Mouse (Mus musculus): ENCODE measurements at regions not wholly inside any gene's neighbourhood (a gene's known extent, or its start where the extent isn't known, plus 50 kb on each side); places are given as distances from the start of the nearest gene placed in this dataset.

DNA sequence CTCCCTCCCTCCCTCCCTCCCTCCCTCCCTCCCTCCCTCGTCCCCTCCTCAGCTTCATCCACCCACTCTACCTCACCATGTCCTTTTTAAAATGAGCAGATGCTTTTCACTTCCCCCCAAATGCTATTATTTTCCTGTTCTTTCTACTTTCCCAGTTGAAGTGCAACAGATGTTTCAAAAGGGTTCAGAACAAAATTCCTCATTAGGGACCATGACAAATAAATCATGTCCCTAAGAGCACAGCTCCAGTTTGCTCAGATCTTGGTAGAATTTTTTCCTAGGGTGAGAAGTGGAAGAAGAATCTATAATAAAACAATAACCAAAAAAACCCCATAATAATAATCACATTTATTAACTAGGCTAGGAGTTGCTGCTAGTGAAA is 323.5 kb downstream of the Etaa1 start:
- no peak for DNase-seq

- no peak for DNase-seq
Observed at GRCm38 (mm10) chr11:17637158-17637557, 316.5 kb downstream of the Etaa1 start.

DNA sequence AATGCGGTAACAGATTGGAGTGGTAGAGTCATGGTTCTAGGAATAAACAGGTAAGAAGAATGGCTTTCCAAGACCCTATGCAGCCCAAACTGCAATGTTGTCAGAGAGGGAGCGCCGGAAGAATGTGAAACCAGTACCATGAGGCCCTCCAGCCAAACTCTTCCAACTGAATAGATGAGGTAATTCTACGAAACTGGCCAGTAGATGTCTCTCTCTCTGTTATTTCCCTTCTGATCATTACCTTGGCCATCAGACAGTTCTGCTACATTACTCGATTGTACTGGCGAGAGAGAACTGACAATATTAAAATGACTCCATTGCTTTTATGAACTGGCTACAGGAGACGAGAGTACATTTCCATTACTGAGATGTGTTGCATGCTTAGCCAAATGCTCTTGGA is 313.8 kb downstream of the Etaa1 start:
- peak in 1 of 2 experiments; percentile 26 for DNase-seq

- no peak for DNase-seq
Observed at GRCm38 (mm10) chr11:17647441-17647840, 306.2 kb downstream of the Etaa1 start.

DNA sequence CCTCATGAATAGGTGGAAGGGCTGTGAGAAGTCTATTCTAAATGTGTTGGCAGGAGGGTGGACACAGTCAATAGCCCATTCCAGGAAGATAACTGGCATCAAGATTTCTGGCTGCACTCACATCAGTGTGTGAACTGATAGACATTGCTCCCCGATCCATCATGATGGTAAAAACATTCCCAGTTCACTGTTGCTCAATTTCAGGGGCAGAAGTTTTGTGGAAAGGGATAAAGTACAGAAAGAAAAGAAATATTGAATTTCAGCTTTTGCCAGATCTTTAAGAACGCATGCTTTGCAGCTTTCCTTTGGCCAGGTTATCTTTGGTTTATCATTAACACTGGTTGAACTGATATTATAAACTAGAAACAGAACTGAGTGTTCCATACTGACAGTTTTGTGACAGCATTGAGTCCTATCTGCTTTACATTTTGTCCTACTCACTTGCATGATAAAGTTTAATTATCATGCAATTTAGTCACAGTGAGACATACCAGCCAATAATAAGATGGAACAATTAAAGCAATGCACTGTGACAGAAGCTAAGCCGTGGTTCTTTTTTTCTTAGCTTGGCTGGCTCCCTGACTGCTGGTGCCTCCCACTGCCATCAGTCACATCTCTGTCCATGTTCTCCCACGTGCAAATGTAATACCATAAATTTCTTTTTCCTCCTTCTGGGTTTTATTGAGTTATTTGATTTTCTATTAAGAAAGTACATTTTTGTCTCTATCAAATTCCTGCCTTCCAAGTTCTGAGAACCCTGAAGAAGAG is 302.1 kb downstream of the Etaa1 start:
- no peak for DNase-seq

GRCm38 (mm10) chr11:17655840-17656239 is 297.8 kb downstream of the Etaa1 start:
- DNase-seq: no peak

GRCm38 (mm10) chr11:17657720-17658119 is 296.0 kb downstream of the Etaa1 start:
- DNase-seq: no peak

- no peak for DNase-seq
Observed at GRCm38 (mm10) chr11:17658289-17658688, 295.4 kb downstream of the Etaa1 start.

- DNase-seq: no peak
Observed at GRCm38 (mm10) chr11:17658717-17659116, 295.0 kb downstream of the Etaa1 start.

DNA sequence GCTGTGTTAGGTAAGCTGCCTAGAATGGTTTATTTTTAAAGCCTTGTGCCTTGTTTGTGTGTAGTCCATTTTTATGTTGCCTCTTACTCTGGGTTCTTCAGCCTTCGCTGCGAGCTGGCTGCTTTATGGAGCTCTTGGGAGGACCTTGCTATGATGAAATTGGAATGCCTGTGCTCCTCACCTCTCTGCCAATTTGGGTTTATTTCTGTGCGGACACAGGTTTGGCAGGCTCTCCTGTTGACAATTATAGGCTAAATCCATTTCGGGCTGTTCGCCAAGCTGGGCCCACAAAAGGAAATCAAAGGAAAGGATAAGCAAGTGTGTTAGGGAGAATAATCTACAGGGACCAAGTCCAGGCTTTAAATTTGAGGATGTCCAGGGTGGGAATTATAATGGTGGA is 289.8 kb downstream of the Etaa1 start:
- peak; percentile 86 to 89 for DNase-seq

- DNase-seq: no peak
Observed at GRCm38 (mm10) chr11:17665624-17666552, 287.8 kb downstream of the Etaa1 start.

- no peak for DNase-seq
Observed at GRCm38 (mm10) chr11:17680998-17681397, 272.7 kb downstream of the Etaa1 start.

GRCm38 (mm10) chr11:17685711-17686113 is 268.0 kb downstream of the Etaa1 start:
- peak; percentile 81 to 83 for DNase-seq

DNA sequence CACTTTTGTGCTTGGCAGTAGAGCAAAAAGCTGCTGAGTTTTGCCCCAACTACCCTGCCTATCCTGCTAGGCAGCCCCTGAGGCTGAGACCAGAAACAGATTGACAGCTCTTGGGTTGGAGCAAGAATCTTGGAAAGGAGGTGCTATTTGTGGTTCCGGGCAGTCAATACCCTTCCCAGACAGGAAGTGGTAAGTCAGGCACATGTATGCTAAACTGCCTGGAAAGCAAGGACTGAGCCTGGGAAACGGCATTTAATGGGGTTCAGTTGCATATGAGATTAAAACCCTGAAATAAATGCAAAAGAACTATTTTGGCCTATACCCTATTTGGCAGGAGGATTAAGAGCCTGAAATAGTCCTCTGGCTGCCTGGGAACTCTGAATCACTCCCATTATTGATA is 266.9 kb downstream of the Etaa1 start:
- DNase-seq: peak; percentile 30 to 33

GRCm38 (mm10) chr11:17694145-17694544 is 259.5 kb downstream of the Etaa1 start:
- DNase-seq: peak; percentile 26 to 40

DNA sequence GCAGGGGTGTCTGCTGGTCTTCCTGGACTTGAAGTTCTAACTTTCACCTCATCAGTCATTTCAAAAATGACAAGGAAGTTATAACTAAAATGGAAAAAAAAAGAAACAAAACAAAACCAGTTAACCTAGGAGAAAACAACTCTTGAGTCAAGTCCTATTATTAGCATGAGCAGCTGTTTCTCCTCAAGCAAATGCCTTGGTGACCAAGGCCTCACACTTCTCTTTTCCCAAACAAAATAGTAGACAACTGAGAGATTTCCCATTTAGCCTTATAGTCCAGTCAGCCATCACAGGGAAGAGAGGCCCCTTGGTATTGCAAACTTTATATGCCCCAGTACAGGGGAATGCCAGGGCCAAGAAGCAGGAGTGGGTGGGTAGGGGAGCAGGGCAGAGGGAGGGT is 244.9 kb downstream of the Etaa1 start:
- no peak for DNase-seq

GRCm38 (mm10) chr11:17722051-17722450 is 231.6 kb downstream of the Etaa1 start:
- DNase-seq: no peak

DNA sequence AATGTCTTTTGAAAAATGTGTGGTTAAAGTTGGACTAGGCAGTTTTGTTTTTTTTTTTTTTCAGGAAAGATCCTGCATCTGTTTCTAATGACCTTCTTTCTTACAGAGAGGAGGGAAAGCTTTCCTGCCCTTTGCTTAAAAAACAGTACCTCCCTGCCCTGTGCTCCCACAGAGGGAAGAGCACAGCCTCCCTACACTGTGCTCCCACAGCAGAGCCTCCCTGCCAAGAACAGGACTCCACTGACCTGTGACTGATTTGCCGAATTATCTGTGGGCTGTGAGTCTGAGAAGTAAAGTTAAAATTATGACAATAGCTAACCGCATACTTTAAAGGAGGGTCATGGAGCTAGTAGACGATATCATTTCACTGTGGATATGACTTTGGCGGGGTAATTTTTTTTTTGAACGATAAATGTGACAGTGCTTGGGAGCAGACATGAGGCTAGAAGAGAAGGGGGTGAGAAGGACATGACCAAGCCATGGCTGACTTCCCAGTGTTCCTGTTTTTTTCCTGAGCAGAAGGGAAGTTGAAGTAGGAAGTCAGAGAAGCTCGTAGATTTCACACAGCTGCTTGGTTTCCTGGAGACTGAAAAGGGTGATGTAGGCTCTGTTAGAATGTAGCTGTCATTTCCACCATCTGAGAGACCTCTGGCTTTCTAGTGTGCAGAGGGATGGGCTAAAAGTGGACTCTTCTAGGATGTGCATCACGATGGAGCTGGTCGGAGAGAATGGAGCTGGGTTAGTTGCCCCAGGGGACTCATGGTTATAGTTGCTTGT is 226.2 kb downstream of the Etaa1 start:
- DNase-seq: peak in 1 of 2 experiments; percentile 5

DNA sequence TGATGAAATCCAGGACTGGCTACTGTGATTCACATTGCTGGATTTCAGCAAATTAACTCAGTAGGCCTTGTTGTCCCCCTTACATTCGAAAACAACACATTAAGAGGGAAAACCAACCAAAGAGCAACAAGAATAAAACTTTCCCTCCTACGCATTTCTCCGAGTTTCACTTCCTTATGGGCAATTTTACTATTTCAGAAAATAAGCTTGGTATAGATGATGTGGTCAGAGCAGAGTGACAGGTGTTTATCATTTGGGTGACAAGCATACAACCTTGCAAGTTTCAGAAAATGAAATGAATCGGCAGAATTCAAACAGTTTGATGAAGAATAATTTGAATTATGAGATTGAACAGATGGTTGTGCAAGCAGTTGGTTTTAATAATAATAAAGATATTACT is 220.6 kb downstream of the Etaa1 start:
- DNase-seq: no peak

DNA sequence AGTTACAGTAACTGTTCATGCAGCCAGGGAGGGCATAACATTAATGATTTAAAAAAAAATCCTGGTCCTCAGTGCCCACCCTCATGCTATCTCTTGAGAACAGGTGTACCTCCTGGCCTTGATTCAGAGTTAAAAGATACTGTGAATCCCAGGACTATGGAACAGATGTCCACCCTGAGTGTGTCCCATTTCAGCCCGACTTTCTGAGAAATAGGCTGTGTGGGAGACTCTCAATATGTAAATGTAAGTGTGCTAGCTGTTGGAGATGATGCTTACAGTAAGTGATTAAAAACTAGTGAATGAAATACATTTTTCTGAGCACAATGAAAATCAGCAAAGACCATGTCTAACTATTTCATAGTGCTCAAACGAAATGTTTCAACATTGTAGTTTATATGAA is 219.2 kb downstream of the Etaa1 start:
- DNase-seq: no peak

GRCm38 (mm10) chr11:17738879-17739278 is 214.8 kb downstream of the Etaa1 start:
- peak; percentile 84 to 88 for DNase-seq

DNA sequence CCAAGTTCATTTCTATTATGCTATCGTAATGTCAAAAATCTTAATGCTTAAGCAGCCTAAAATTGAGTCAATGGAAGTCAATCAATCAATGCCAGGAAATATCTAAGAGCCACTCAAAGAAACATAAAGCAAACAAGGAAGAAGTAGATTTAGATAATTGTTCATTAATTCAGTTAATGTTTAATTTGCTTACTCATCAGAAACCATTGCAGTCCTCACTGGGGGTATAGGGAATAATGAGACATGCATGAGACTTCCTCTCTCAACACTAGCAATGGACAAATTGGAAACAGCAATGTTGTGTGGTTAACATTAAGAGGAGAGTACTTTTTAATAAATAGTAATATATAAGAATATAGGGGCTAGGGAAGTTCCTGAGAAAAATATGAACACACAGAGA is 209.9 kb downstream of the Etaa1 start:
- no peak for DNase-seq

GRCm38 (mm10) chr11:17750345-17750744 is 203.3 kb downstream of the Etaa1 start:
- peak; percentile 54 to 61 for DNase-seq

All from cerebellum, postnatal 10 days (tissue).